Mouse (Mus musculus) right cerebral cortex, postnatal 14 days (tissue): Measurements from ENCODE around the gene Alg14.

Source experiments
- DNase-seq: peaks from one replicate; pipeline ENCODE4 v3.0.0; 2022

Alg14 gene

DNA sequence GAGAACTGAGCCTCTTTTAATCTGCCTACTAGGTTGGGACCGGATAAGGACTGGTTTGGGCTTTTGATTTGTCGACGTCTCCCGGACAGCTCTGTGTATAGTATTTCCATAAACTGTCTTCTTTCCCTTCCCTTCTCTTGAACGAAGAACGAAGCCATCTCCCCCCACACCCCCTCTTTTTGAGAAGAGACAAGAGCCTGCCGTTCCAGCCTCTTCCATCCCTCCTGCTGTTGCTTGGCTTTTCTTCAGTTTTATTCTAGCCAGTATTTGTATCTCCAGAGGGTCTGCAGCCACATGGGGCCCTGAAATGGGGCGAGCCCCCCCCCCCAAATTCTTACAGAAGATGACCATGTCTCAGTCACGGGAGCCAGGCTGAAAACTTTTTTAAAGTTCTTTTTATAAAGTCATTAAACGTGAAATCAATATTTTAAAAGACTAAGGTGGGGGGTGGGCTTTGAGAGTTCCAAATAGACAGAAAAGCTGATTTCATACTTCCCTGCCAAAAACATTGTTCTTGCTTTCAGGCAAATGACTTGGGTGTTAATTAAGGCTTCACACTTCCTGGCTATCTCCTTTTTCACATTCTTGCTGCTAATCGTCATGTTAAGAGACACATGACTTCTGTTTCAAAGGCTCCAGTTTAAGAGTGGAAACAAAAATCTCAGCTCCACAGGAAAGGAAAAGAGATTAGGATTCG, 79.4 kb downstream of the Alg14 start:
- DNase-seq, result no peak

DNA sequence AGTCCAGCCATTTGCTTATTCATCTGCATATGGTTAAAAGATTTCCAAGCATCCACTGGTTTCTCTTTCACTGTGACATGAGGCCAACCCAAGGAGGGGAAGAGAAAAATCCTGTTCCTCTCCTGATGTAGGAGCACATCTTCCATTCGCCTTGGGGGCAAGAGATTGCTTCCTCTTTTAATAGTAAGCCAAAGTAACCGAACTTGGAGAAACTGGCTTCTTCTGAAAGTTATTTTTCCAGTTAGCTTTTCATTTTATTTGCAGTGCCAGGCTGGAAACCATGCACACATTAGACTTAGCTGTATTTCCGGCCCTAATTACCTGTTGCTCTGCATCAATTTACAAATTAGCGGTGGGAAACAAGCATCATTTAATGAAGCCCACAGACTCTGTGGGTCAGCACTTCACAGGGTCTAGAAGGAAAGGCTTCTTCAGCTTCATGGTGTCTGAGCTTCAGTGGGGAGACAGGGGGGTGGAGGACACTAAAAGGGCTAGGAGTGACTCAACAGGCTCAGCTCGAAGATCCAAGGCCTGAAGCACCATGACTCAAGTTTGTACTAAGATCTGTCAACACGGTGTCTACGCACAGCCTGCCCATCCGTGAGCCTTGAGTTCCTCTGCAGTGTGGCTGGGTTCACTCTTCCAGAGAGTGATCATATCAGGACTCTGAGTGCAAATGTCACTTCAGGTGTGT, 80.1 kb downstream of the Alg14 start:
- DNase-seq, result no peak

DNA sequence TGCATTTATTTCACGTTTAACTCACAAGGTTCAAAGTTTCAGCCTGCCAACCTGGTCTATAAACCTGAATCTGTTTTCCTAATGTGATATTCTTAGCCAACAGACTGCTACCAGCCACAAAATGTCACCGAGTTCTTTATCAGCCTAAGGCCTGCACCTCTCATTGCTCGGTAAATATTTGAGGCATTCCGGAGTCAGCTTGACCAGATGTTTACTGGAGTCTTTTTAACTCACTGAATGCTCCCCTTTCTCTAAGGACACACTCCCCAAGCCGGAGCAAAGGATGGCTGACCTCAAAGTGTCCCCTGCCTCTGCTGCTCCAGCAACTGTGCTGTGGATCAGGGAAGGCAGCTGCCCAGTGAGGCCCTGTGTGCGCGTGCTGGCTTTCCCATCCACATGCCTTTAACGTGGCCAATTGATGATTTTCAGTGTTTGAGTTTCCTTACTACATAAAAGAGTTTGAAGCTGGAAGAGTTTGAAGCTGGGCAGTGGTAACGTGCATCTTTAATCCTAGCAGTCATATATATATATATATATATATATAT, 82.4 kb downstream of the Alg14 start:
- no peak for DNase-seq

DNA sequence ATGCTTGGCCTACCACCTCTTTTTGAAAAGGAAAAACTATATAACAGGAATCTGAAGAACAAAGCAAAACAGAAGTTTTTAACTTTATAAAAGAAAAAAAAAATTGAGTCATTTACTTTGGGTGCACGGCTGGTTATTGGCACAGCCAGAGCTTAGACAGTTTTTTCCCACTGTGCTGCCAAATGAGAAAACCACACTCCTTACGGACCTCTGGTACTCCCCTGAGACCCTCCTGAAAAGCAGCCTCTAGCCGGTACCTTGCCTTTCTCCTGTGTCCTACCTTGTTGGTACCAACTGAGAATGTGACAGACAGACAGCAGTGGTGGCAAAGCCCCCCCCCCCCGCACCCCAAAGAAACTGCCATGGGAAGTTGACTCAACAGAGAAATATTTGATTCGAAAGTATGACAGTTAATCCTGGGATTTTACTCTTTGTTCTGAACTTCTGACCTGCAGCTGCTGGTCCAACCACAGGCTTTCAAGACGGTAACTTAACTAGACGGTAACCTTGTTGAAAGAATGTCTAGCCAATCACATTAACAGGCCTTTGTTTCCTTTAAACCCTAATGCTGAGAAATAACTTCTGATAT, 84.1 kb downstream of the Alg14 start:
- no peak for DNase-seq

DNA sequence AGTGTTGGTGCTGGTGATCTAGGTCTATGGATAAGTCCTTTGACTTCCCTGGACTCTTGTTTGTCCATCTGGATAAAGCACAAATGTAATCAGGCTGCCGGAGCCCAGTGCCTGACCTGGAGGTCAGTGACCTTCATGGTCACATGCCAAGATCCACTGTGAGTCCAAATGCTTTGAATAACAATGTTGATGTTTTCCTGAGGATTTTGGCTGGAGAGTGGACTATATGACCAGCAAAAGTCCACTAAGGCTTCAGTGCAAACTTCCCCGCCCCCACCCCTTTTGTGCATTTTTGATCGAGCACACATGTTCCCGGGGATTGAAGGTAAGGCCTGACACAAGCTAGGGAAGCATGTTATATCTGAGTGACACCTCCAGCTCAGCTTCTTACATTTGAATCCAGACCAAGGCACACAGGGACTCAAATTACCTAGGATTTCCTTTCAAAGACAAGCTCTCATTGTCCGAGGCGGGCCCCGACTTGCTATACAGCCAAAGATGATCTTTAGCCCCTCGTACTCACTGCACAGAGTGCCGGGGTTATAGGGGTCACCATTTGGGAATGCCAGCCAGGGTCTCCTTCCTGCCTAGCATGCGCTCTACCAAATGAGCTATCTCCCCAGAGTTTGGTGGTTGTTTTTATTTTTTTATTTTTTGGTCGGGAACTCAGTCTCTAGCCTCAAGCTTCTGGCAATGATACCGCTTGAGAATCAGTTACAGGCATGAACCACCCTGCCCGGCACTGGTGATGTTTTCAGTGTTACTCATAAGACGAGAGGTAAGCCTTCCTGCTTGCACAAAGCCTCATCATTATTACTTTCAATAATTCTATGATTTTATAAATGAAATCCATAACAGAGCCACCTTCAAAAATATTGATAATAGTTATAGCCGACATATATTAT, 87.4 kb downstream of the Alg14 start:
- no peak for DNase-seq

DNA sequence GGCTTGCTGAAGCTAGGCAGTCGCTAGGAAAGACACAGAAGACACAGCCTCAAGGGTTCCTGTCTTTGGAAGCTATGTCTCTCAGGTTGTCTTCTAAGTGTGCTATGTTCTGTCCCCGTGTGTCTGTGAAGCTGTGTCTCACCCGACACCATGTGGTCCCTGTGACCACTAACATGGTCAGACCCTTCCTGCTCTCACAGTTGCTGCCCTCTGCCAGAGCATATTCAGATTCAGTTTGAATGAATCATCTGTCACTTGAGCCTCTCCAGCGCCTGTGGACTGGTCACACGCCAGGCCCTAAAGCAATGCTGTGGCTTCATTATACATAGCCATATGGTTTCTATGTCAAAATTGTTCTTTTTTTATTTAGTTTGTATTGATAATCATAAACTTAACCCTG, 88.1 kb downstream of the Alg14 start:
- no peak for DNase-seq

DNA sequence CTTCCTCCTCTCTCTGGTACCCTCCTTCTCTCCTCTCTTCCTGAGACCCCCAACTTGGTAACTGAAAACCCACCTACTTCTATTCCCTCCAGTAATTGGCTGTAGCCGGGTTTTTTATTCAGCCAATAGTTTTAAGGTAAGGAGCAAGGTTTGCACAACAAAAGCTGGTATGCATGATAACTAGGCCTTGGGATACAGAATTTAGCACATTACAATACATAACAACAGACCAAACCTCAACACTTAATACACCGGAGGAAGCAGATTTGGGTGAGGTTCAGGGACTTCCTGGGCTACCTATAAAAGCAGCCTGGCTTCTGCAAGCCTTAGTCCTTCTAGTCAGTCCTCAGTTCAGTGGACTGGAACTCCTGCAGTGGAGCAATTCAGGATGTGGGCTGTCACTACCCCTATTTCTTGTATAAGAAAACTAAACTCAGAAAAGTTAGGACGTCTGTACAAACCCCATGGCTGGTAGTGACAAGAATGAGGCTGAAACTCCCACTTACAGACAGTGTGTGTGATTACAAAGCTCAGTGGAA, 96.0 kb downstream of the Alg14 start:
- no peak for DNase-seq

DNA sequence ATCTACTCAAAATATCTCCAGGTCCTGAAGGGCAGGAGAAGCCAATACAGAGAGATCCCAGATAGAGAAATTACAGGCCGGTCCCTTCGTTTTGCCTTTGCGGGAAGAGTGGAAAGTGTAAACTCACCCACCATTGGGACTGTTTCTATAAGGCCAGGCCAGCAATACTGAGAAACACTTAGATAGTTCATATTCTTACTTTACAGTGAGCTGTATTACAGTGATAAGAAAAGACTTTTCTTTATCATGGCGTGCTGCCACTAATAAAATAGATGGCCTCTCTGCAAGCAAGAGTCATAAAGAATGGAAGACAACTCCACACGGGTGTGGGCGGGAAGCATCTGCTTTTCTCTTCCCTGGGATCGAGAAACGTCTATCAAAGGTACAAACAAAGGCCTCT, 97.8 kb downstream of the Alg14 start:
- no peak for DNase-seq

DNA sequence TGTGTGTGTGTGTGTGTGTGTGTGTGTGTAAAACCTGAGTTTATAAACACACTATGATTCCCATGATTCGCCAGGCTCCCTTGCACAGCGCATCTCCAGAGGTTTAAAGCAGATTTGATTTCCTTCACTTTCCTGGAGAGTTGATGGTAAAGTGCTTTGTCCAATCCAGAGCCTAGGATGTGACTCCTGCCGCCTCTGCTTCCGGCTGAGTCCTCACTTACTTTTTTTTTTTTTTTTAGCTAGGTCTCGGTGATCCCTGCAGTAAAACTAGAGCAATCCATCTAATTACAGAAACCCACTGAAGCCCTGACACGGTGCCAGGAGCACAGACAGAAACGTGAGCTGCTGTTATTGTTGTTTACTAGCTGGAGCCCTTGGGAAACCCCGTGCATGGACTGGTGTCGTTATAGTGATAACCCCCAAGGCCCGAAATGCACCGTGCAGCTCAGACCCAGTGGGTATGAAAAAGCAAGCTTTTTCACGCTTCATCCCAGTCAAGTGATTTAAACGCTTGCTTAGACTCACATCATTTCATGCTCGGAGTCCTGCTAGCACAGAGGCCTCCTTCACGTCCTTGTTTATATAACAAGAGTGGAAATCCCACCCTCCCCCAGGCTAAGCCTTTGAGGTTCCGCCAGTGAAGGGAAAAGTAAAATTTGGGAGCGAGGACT, 98.4 kb downstream of the Alg14 start:
- peak; percentile 21 for DNase-seq

DNA sequence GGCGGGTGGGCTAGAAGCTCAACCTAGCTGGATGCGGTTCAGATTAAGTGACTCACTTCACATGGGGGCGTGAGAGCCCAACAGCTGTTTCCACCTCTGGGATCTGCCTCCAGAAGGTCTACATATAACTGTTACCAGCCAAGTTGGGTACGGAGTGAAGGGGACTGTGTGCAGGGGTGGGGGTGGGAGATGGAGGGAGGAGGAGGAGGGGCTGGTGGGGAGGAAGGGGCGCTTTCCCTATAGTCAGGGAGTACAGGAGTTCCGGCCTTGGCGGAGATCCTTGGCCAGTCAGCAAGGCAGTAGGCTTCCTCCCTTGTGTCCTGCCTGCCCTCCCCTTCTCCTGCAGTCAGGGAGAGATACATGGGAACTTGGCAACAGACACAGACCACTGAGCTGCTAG, 99.2 kb downstream of the Alg14 start:
- DNase-seq, result no peak

DNA sequence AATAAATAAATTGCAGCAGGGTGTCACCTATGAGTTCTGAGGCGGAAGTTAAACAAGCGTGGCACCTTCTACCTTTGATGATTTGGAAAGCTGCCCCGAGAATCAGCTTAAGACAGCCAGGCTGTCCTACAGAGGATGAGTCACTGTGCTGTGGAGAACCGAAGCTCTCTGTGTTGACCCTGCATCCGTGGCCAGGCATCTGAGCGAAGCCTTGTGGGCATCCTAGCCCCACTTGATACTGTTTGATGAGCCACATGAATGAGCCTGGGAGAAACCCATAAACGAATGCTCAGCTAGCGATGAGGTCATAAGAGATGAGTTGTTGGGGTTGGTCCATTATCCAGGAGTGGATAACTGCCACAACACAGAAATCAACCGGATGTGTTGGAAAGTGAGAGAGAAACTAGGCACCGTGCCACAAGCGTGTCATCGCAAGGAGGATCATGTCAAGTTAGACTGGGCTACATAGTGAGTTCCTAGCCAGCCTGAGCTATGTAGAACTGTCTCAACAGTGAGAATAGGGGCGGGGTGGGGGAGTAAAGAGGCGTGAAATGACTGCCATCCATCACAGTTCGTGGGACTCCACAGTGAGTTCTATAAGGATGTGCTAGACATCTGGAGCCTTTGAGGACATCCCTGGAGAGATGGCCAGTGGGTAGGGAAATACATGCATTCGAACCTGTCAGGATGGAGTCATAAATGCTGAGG, 104.2 kb downstream of the Alg14 start:
- no peak for DNase-seq

DNA sequence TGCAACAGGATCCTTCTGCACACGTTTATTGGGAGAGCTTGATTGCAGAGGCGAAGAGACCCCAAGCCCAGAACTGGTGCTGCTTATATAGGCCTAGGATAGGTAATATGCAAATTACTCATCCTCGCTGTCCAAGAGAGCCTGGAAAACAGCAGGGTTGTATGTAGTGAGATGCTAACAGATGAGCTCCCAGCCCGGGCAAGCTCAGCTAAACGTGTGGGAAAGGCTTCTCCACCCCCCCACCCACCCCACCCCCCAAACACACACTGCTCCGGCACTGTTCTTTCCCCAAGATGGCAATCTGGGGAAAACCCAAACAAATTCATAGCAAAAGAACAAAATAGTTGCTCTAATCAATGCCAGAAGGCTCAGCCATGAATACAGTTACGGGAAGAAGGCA, 105.0 kb downstream of the Alg14 start:
- no peak for DNase-seq

DNA sequence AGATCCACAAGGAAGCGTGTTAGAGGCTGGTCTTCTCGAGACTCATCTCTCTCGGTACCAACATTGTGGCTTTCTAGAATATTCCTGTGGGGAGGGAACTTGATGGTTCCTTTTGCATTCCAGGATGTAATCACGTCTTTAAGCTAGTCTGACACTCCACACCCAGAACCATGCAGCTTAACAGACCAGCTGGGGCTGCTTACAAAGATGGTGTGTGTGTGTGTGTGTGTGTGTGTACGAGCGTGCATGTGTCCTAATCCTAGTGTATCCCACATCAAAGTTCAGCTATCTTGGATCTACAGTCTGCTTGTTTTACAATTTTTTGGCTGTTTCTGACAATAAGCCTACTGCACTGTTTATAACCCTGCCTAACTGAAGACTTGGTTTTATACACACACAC, 105.4 kb downstream of the Alg14 start:
- DNase-seq, result no peak

DNA sequence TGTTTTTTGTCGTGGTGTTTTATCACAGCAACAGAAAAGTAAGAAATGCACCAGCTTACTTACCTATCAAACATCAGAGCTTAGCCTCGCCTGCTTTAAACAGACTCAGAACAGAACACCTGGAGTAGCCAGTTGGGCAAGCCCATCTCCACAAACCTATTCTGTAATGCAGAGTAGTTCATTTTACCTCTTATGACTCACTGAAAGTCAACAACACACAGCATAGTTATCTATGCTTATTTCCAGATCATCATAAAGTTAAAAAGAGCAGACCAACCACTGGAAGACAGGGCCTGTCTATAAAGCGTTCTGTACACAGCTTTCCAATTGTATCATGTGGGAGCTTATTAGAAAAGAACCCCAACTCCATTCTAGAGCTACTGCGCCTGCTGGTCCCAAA, 109.8 kb downstream of the Alg14 start:
- DNase-seq, result no peak

DNA sequence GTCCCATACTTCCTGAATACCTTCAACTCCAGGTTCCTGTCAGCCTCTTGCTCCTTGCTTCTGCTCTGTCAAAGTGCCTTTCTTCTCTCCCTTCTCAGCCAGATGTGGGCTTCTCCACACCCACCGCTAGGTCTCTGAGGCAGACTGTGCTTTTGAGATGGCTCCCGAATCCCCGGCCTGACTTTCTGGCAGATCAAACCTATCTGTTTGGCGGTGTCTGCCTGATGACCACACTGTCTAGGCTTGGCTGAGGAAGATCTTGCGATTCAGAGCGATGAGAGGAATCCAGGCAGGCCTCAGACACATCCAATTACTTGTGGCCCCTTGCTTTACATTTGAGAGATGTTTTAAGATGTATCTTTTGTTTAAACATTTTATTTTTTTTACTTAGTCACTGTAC, 110.5 kb downstream of the Alg14 start:
- DNase-seq, result no peak

DNA sequence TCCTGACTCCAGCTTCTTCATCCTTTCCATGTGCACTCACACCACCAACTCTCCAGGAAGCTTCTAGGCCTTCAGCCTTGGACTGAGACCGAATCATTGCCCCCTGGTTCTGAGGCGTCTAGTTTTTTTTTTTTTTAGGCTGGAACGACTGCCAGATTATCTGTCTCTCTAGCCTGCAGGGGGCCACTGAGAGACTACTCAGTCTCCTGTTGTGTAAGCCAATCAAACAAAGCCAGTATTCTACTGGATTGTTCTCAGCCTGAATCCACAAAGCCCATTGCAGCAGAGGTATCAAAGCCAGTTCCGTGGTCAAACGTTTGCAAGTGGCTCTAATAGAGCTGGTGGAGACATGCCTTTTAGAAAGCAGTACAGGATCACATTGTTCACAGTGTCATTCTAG, 111.9 kb downstream of the Alg14 start:
- DNase-seq, result no peak

DNA sequence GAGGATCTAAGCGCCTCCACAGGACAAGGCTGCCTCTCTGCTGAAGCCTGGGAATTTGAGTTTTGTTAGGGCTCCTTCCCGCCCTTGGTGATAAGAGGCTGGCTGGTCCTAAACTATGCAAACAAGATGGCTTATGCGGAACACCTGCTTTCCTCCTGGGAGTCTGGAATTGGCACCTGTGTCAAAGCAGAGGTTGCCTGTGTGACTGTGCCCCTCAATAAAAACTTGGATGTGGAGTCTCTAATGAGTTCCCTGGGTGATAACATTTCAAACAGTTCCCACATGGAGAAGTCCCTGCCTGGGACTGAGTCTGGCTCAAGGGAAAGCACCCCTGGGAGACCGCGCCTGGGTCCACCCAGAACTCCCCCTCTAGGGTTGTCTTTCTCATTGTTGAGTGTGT, 113.5 kb downstream of the Alg14 start:
- DNase-seq, result no peak

DNA sequence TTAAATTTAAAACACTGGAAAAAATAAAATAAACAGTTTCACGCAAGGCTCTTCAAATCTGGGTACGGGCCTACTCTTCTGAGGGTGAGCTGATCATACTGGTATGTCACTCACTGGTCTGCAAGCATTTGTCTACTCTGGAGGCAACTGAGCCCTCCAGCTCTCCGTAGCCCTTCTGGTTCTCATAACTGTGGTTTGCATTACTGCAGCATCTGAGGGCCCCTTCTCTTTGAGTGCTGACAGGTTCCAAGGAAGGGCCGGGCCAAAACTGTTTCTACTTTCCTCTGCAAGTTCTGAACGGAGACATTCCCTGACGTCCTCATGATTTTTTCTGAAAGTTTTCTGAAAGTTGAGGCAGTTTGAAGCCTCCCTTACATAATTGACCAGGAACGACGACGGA, 115.8 kb downstream of the Alg14 start:
- no peak for DNase-seq

DNA sequence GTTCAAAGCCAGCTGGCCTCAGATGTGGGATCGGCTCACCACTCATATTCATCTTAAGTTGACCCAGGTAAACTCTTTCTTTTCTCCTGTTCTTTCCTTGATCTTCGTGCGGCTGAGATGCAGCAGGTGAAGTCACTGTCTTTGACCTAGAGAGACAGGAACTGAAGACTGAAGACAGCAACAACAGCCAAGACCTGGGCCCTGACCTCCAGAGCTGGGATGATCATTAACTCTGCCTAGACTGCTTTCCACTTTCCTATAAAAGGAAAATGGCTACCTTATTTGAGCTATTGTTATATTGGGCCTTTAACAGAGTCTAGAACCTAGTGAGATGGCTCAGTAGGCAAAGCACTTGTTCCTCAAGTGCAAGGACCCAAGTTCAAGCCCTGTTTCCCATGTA, 116.8 kb downstream of the Alg14 start:
- DNase-seq, result no peak

DNA sequence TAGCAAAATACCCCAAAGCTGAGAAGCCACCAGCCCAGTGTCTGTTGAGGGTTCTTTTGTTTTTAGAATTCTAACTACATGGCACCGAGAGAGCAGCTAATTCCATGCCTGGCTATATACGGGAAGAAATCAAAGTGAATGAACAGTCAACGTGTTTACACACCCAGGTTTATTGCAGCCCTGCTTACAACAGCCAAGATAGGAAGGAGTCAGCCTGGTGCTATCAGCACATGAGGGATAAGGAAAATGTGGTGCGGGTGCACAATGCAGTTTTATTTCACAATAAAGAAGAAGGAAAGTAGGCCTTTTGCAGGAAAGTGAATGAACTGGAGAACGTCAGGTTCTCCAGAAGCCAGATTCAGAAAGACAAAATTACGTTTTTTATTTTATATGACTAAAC, 119.9 kb downstream of the Alg14 start:
- no peak for DNase-seq
